Mouse (Mus musculus) neural tube, embryonic 13.5 days (tissue): ENCODE data around the gene Fam214a. TPM values are rescaled to one million over a fixed set of nuclear protein-coding genes. Genes with fewer than 3 reads are reported as not detected.
"Not testable (repeated sequence)": the region's sequence is repeated elsewhere in the genome, so short reads cannot be mapped to it uniquely, and the experiment has no call there.

Source experiments
- ATAC-seq: fragments of 200-750 bp; cut with Nextera tagmentation; 2 replicates; pipeline ENCODE4 v1.8.0; 2017; ENCODE audit warnings: low read depth, mild to moderate bottlenecking, moderate TSS enrichment, moderate library complexity
- H3K27ac ChIP-seq: fragments of 300-500 bp; sonication (generic); replicated peaks from 2 replicates; pipeline ENCODE4 v1.5.1; 2015; ENCODE audit warnings: moderate library complexity, mild to moderate bottlenecking, inconsistent platforms
- H3K27me3 ChIP-seq: fragments of 300-500 bp; sonication (generic); 2 replicates; pipeline ENCODE4 v1.6.1; 2015; ENCODE audit warnings: mild to moderate bottlenecking, inconsistent platforms
- H3K36me3 ChIP-seq: fragments of 300-500 bp; sonication (generic); 2 replicates; pipeline ENCODE4 v1.6.1; 2015; ENCODE audit warnings: mild to moderate bottlenecking, inconsistent platforms
- H3K4me1 ChIP-seq: fragments of 300-500 bp; sonication (generic); replicated peaks from 2 replicates; pipeline ENCODE4 v1.6.1; 2015; ENCODE audit warnings: inconsistent platforms
- H3K4me2 ChIP-seq: fragments of 300-500 bp; sonication (generic); 2 replicates; pipeline ENCODE4 v1.6.1; 2015; ENCODE audit warnings: inconsistent platforms, mild to moderate bottlenecking, moderate library complexity
- H3K4me3 ChIP-seq: fragments of 300-500 bp; sonication (generic); 2 replicates; pipeline ENCODE4 v1.5.1; 2015; ENCODE audit warnings: mild to moderate bottlenecking, inconsistent platforms
- H3K9ac ChIP-seq: fragments of 300-500 bp; sonication (generic); 2 replicates; pipeline ENCODE4 v1.6.1; 2015; ENCODE audit warnings: moderate library complexity, mild to moderate bottlenecking, inconsistent platforms
- H3K9me3 ChIP-seq: fragments of 300-500 bp; sonication (generic); 2 replicates; pipeline ENCODE4 v1.6.1; 2016; ENCODE audit warnings: inconsistent platforms
- WGBS: fragments of 180-500 bp; shearing (Covaris S2); methylation state at CpG from one replicate; pipeline ENCODE4 v1.1.7; 2015; 5-methylcytosine and 5-hydroxymethylcytosine counted together
- polyA plus RNA-seq: library from polyadenylated mRNA; unstranded; fragments of >200 nt; fragmentation: Nextera tagmentation; extraction: Ambion mirVana; gene quantifications from 2 replicates; pipeline ENCODE4 v1.2.1, GENCODE M21; 2015

The Fam214a gene
- polyA plus RNA-seq, 1 experiment from 2014 or later, result 24.8 TPM

DNA sequence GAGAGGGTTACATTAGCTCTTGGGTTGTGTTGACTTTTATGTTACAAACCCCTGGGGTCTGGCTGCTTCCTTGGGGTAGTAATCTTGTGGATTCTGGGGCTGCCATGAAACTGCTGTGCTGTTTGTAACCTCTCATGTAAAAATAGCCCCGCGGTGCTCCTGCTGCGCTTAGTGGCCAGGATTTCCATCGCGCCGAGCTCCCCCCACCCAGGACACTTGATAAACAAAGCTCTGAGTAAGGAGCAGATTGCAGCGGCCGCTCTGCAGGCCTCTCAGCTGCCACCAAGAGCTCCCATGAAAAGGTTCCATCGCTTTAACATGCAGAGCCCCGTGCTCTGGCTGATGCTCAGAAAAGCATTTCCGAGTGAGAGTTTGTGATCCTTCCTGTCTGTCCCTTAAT, 22.1 kb downstream of the Fam214a start:
- H3K4me3 ChIP-seq, result no peak overlapping the region
- no peak for ATAC-seq
- no peaks in the 10 kb centered on the region for H3K9me3 ChIP-seq
- H3K36me3 ChIP-seq, result no peaks in the 10 kb centered on the region
- peak overlapping the region; percentile 67 for H3K4me2 ChIP-seq
- H3K4me1 ChIP-seq, result peaks cover 54% of the 10 kb centered on the region
- H3K9ac ChIP-seq, result peak overlapping the region; percentile 61
- 2% methylated on average over 11 of the region's 11 CpGs for WGBS
- H3K27ac ChIP-seq, result peak overlapping the region; percentile 94
- H3K27me3 ChIP-seq, result no peaks in the 10 kb centered on the region

DNA sequence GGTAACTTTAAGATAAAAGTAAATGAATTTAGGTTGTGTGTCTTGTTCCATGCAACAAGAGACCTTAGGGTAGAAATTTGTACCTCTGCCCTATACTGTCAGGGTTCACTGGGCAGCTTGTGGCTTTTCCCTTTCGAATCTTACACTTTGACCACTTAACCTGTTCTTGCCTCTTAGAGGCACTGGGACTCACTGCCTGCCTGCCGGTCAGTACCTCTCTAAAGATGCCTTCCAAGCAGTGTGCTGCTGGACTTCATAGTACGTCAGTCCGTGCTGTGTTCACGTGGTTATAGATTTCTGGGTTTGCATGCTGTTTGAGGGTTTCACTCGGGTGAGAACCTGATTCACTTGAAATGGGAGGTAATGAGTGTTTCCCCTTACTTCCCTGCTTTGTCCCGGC, 22.7 kb downstream of the Fam214a start:
- ATAC-seq, result peak; percentile 29
- 19% methylated on average over 7 of the region's 7 CpGs for WGBS
- Histone ChIP-seq H3K9ac (peak overlapping the region; percentile 79), H3K4me3 (peak overlapping the region; percentile 43), H3K4me1 (peaks cover 57% of the 10 kb centered on the region), H3K36me3 (no peaks in the 10 kb centered on the region), H3K4me2 (peak overlapping the region; percentile 67), H3K27me3 (no peaks in the 10 kb centered on the region), H3K27ac (peak overlapping the region; percentile 94), H3K9me3 (no peaks in the 10 kb centered on the region)

DNA sequence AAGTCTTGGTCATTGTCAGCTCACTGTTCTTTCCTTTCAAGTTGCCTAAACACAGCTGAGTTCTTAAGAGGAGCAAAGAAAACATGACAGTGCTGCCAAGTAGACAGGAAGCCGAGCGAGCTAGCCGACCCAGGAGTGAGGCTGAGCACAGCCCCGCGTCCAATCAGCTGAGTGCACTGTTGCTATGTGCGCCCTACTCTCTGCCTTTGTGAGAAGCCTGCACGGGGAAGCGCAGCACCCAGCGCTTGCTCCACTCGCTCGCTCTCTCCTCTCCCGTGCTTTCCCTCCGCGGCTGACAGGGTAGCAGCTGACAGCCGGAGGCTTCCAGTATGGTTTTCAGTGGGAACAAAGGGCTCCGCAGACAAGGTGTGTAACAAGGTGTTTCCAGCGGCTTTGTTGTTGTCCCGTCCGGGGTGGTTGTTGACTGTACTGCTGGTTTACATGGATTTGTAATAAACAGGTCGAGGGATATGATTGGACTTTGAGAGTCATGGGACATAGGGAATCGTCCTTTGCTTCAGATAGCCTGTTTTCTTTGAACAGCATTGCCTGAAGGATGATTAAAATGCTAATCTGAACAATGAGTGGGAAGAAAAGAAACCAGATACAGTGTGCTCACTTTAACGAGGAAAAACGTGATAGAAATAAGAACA, 23.4 kb downstream of the Fam214a start:
- Histone ChIP-seq H3K9ac (peak overlapping the region; percentile 79), H3K36me3 (no peaks in the 10 kb centered on the region), H3K4me1 (peaks cover 62% of the 10 kb centered on the region), H3K27ac (peak overlapping the region; percentile 94), H3K4me3 (peak overlapping the region; percentile 43), H3K4me2 (peak overlapping the region; percentile 67), H3K9me3 (no peaks in the 10 kb centered on the region), H3K27me3 (no peaks in the 10 kb centered on the region)
- peak; percentile 99 for ATAC-seq
- WGBS, result under 1% methylated on average over 23 of the region's 23 CpGs

DNA sequence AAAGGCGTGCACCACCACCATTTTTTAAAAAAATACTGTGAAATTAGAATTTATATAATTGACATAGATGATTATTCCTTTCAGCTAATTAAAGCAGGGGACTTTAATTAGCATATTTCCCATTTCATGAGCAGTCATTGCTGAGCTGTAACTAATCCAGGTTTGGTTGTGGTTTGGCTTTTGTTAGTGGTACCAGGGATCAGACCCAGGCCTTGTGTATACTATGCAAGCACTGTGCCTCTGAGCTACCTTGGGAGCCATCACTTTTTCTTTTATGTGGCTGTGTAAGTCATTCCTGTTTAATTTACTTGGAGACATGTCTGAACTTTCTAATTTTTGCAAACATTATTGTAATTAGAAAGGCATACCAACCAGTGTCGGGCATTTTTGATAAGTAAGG, 24.6 kb downstream of the Fam214a start:
- ATAC-seq, result no peak
- H3K36me3 ChIP-seq, result 0 out of 2 replicates have a peak, but pooled peaks cover 1% of the 10 kb centered on the region
- peak overlapping the region; percentile 43 for H3K4me3 ChIP-seq
- H3K9ac ChIP-seq, result peak overlapping the region; percentile 79
- no peaks in the 10 kb centered on the region for H3K9me3 ChIP-seq
- H3K4me2 ChIP-seq, result peak overlapping the region; percentile 67
- peaks cover 66% of the 10 kb centered on the region for H3K4me1 ChIP-seq
- peak overlapping the region; percentile 94 for H3K27ac ChIP-seq
- WGBS, result 65% methylated on average over 2 of the region's 2 CpGs
- H3K27me3 ChIP-seq, result no peaks in the 10 kb centered on the region

DNA sequence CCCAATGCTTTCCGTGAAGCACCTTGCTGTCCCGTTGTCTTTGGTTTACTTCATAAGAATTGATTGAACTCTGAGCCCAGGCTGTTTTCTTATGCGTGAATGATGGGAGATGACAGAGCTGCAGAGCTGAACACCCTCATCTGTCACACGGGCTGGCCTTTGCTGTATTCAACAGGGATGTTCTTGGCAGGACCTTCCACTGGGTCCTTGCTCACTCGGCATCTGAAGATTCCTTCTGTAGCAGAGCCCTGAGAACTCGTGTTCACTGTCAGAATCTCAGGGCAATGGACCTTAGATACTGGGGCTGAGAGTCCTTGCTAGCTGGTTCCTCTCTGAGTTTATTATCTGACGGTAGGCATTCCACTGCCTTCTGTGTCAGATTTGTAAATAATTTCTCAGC, 25.3 kb downstream of the Fam214a start:
- peak overlapping the region; percentile 79 for H3K9ac ChIP-seq
- 63% methylated on average over 7 of the region's 7 CpGs for WGBS
- no peak for ATAC-seq
- no peaks in the 10 kb centered on the region for H3K9me3 ChIP-seq
- H3K27me3 ChIP-seq, result no peaks in the 10 kb centered on the region
- 0 out of 2 replicates have a peak, but pooled peaks cover 7% of the 10 kb centered on the region for H3K36me3 ChIP-seq
- H3K4me1 ChIP-seq, result peaks cover 66% of the 10 kb centered on the region
- H3K4me2 ChIP-seq, result peak overlapping the region; percentile 67
- peak overlapping the region; percentile 43 for H3K4me3 ChIP-seq
- H3K27ac ChIP-seq, result peak overlapping the region; percentile 94

DNA sequence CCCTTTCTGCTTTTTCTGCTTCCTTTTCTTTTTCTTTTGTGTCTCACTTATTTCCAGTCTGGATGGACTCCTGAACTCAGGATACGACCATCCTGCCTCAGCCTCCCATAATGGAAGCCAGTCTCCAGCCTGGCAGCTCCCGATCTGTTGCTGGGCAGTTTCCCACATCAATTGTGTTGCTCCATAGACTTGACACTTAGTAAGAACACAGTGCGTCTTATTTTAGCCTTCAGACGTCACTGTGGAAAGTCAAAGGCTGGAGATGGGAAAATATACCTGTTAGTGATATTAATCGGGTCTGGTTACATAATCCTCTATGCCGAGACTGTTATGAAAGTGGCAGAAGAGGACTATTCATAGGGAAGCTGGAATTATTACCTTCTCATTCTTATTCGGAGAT, 26.2 kb downstream of the Fam214a start:
- no peak overlapping the region for H3K4me3 ChIP-seq
- no peak for ATAC-seq
- 0 out of 2 replicates have a peak, but pooled peaks cover 7% of the 10 kb centered on the region for H3K36me3 ChIP-seq
- no peak overlapping the region for H3K9ac ChIP-seq
- H3K9me3 ChIP-seq, result no peaks in the 10 kb centered on the region
- no peaks in the 10 kb centered on the region for H3K27me3 ChIP-seq
- peaks cover 63% of the 10 kb centered on the region for H3K4me1 ChIP-seq
- peak overlapping the region; percentile 67; the same call in 1 of the 2 replicates for H3K4me2 ChIP-seq
- H3K27ac ChIP-seq, result no peak overlapping the region
- 86% methylated on average over 7 of the region's 7 CpGs for WGBS

DNA sequence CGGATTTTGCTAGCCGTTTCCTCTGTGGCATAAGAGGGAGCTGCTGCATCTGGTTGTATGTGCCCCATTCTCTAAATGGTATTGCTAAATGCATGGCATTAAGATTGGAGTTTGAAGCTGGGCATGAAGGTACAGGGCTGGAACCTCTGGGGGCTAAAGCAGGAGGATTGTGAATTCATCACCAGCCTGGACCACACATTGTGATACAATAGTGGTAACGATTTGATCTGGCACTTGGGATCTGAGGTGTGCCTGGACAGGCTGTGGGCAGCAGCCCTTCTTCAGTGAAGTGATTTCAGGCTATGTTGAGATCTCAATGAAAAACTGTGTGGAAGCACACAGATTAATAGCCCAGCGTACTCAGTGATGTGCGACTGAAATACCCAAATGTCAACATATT, 26.7 kb downstream of the Fam214a start:
- 0 out of 2 replicates have a peak, but pooled peaks cover 7% of the 10 kb centered on the region for H3K36me3 ChIP-seq
- H3K27me3 ChIP-seq, result no peaks in the 10 kb centered on the region
- H3K4me2 ChIP-seq, result no peak overlapping the region
- H3K4me3 ChIP-seq, result no peak overlapping the region
- peaks cover 59% of the 10 kb centered on the region for H3K4me1 ChIP-seq
- H3K9ac ChIP-seq, result 0 out of 2 replicates have a peak overlapping the region, but pooled peaks have one; percentile 9
- H3K27ac ChIP-seq, result no peak overlapping the region
- WGBS, result 76% methylated on average over 5 of the region's 5 CpGs
- no peaks in the 10 kb centered on the region for H3K9me3 ChIP-seq
- ATAC-seq, result no peak

DNA sequence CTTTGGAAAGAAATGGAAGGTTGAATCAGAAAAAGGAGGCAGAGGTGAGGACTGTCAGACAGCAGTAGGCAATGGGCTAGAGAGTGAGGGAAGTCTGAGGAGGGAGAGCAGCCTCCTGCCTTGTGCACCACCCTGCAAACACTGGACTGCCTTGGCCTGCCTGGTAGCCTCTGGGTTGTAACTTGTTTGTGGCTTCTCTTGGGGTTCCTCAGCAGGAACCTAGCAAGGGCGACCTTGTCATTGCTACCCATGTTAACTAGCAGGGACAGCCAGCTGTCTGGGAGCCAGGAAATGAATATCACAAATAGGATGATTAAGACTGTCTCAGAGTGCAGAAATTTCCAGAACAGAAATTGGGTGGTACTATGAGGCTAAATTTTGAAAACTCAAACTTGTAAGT, 27.2 kb downstream of the Fam214a start:
- H3K27ac ChIP-seq, result no peak overlapping the region
- no peak overlapping the region for H3K4me3 ChIP-seq
- H3K4me1 ChIP-seq, result peaks cover 54% of the 10 kb centered on the region
- 83% methylated on average over 1 of the region's 1 CpGs for WGBS
- 0 out of 2 replicates have a peak, but pooled peaks cover 7% of the 10 kb centered on the region for H3K36me3 ChIP-seq
- ATAC-seq, result no peak
- H3K27me3 ChIP-seq, result no peaks in the 10 kb centered on the region
- H3K9ac ChIP-seq, result peak overlapping the region; percentile 17; the same call in 1 of the 2 replicates
- no peak overlapping the region for H3K4me2 ChIP-seq
- H3K9me3 ChIP-seq, result no peaks in the 10 kb centered on the region

DNA sequence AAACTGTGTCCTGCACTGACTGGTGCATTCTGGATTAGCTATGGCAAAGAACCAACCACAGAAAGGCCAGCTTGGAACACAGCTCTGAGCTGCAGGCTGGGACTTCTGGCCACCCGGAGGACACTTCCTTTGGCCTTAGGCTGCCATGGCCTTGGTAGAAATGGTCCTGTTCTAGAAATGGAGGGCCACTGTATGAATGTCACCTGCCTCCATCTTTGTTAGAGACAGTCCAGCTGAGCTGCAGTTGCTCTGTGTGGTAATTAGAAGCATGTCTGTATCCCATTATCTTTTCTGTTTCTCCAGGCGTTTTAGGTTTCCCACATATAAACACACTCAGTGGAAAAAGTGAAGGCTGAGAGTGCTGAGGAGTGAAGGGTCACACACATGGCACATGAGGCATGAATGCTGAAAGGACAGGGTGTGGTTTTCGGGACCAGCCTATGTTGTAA, 29.0 kb downstream of the Fam214a start:
- H3K4me3 ChIP-seq, result no peak overlapping the region
- H3K4me2 ChIP-seq, result no peak overlapping the region
- WGBS, result 78% methylated on average over 3 of the region's 3 CpGs
- H3K27ac ChIP-seq, result no peak overlapping the region
- no peak overlapping the region for H3K9ac ChIP-seq
- ATAC-seq, result no peak
- 0 out of 2 replicates have a peak, but pooled peaks cover 7% of the 10 kb centered on the region for H3K36me3 ChIP-seq
- H3K27me3 ChIP-seq, result no peaks in the 10 kb centered on the region
- no peaks in the 10 kb centered on the region for H3K9me3 ChIP-seq
- H3K4me1 ChIP-seq, result peaks cover 54% of the 10 kb centered on the region

DNA sequence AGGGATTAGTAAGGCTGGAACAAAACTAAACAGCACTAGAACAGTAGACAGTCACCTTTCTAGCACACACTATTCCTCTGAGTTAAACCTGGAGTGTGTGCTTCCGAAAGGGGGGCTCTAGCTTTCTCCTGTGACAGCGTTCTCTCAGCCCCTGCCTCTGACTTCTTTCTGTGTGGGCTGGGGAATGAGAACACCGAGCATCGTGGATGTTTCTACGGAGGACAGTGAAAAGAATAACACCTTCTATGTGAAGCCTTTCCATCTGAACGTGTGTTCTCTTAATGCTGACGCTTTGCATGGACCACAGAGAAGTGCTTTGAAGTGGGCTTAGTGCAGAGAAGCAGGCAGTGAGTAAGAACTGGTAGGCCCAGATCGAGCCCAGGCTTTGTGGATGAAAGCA, 29.5 kb downstream of the Fam214a start:
- Histone ChIP-seq H3K36me3 (0 out of 2 replicates have a peak, but pooled peaks cover 7% of the 10 kb centered on the region), H3K27ac (no peak overlapping the region), H3K27me3 (no peaks in the 10 kb centered on the region), H3K4me3 (no peak overlapping the region), H3K9me3 (no peaks in the 10 kb centered on the region), H3K9ac (no peak overlapping the region), H3K4me2 (no peak overlapping the region), H3K4me1 (peaks cover 49% of the 10 kb centered on the region)
- no peak for ATAC-seq
- 91% methylated on average over 8 of the region's 8 CpGs for WGBS

DNA sequence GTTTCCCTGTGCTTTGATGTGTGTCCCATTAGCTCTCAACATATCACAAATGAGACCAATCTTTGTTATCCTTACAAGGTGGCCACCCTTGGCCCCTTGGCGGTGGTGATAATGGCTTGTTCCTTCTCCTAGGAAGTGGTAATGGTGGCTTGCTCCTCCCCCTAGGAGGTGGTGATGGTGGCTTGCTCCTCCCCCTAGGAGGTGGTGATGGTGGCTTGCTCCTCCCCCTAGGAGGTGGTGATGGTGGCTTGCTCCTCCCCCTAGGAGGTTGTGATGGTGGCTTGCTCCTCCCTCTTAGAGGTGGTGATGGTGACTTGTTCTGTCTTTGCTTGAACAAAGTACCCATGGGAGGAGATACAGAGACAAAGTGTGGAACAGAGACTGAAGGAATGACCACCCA, 30.0 kb downstream of the Fam214a start:
- ATAC-seq, result not testable (repeated sequence)

DNA sequence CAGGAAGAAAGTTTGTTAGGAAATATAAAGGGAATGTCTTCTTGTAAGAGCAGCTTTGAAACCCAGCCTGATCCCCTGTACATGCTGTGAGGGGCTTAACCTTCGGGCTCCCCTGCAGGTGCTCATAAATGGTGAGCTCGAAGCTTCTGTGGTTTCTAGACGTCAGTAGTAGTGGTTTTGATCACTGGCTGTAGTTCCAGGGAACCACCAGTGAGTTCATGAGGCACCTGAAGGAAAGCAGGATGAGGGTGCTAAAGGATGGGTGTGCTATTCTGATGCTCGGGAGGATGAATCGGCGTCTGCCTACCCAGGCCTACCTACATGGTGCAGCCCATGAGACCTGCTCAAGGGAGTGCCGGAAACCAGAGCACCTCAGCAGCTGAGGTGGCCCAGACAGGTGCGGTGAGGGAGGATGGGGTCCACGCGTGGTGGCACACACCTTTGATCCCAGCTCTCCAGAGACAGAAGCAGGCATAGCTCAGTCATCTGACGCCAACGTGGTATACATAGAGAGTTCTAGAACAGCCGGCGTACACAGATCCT, 32.6 kb downstream of the Fam214a start:
- Histone ChIP-seq H3K4me1 (peaks cover 21% of the 10 kb centered on the region), H3K27ac (no peak overlapping the region), H3K9ac (no peak overlapping the region), H3K9me3 (no peaks in the 10 kb centered on the region), H3K4me3 (no peak overlapping the region), H3K36me3 (peaks cover 10% of the 10 kb centered on the region; the same call in 1 of the 2 replicates), H3K4me2 (no peak overlapping the region), H3K27me3 (no peaks in the 10 kb centered on the region)
- WGBS, result 84% methylated on average over 14 of the region's 14 CpGs
- ATAC-seq, result no peak

More for the DNA sequence above, 30.0 kb downstream of the Fam214a start:
- H3K9me3 ChIP-seq, H3K9ac ChIP-seq, H3K4me3 ChIP-seq, H3K4me2 ChIP-seq, H3K27ac ChIP-seq, H3K27me3 ChIP-seq, H3K36me3 ChIP-seq: not testable (repeated sequence)
- H3K4me1 ChIP-seq, result peaks cover 44% of the 10 kb centered on the region
- 82% methylated on average over 1 of the region's 1 CpGs for WGBS
